Mouse (Mus musculus) neural tube, embryonic 11.5 days (tissue): Measurements from ENCODE around the gene Atp6v1g1. TPM values are rescaled to one million over a fixed set of nuclear protein-coding genes. Genes with fewer than 3 reads are reported as not detected.

ENCODE experiments used
- ATAC-seq: fragments of 200-750 bp; cut with Nextera tagmentation; 2 replicates; pipeline ENCODE4 v1.8.0; 2017; ENCODE audit warnings: moderate number of reproducible peaks, mild to moderate bottlenecking, moderate TSS enrichment, moderate library complexity; ENCODE audit not compliant: insufficient read depth, low FRiP score, low TSS enrichment
- DNase-seq: peaks from one replicate; pipeline ENCODE4 v3.0.0-alpha.2; 2015; ENCODE audit warnings: low spot score
- H3K27ac ChIP-seq: fragments of 300-500 bp; sonication (generic); 2 replicates; pipeline ENCODE4 v1.5.1; 2014; ENCODE audit warnings: low read depth, mild to moderate bottlenecking, low read length
- H3K27me3 ChIP-seq: fragments of 300-500 bp; sonication (generic); 2 replicates; pipeline ENCODE4 v1.6.1; 2014; ENCODE audit warnings: mild to moderate bottlenecking, low read length, mixed read lengths; ENCODE audit not compliant: control insufficient read depth, insufficient read depth
- H3K36me3 ChIP-seq: fragments of 300-500 bp; sonication (generic); 2 replicates; pipeline ENCODE4 v1.6.1; 2014; ENCODE audit warnings: mild to moderate bottlenecking, low read length, moderate library complexity, mixed read lengths; ENCODE audit not compliant: control insufficient read depth, insufficient read depth
- H3K4me1 ChIP-seq: fragments of 300-500 bp; sonication (generic); 2 replicates; pipeline ENCODE4 v1.6.1; 2014; ENCODE audit warnings: low read length, mixed read lengths; ENCODE audit not compliant: control insufficient read depth, insufficient read depth
- H3K4me2 ChIP-seq: fragments of 300-500 bp; sonication (generic); 2 replicates; pipeline ENCODE4 v1.6.1; 2014; ENCODE audit warnings: low read depth, mild to moderate bottlenecking, moderate library complexity
- H3K4me3 ChIP-seq: fragments of 300-500 bp; sonication (generic); 2 replicates; pipeline ENCODE4 v1.5.1; 2014; ENCODE audit warnings: low read depth, low read length
- H3K9ac ChIP-seq: fragments of 300-500 bp; sonication (generic); 2 replicates; pipeline ENCODE4 v1.6.1; 2014; ENCODE audit warnings: mild to moderate bottlenecking, low read length
- H3K9me3 ChIP-seq: fragments of 300-500 bp; sonication (generic); 2 replicates; pipeline ENCODE4 v1.6.1; 2016; ENCODE audit warnings: low read length; ENCODE audit not compliant: control insufficient read depth
- WGBS: fragments of 180-500 bp; shearing (Covaris S2); extraction: QIAGEN DNeasy Blood & Tissue Kit; methylation state at CpG from one replicate; pipeline ENCODE4 v1.1.7; 2014; 5-methylcytosine and 5-hydroxymethylcytosine counted together
- polyA plus RNA-seq: library from polyadenylated mRNA; unstranded; fragments of >200 nt; fragmentation: Nextera tagmentation; extraction: Ambion mirVana; gene quantifications from 2 replicates; pipeline ENCODE4 v1.2.1, GENCODE M21; 2014

Atp6v1g1 gene
- polyA plus RNA-seq, 1 experiment from 2014 or later, result 403 TPM

GRCm38 (mm10) chr4:63508232-63508631 lies 36.3 kb upstream of the Atp6v1g1 start:
- Histone ChIP-seq H3K4me3 (no peak overlapping the region), H3K9me3 (no peaks in the 10 kb centered on the region), H3K4me2 (no peak overlapping the region), H3K4me1 (no peaks in the 10 kb centered on the region), H3K27ac (no peak overlapping the region), H3K9ac (no peak overlapping the region), H3K27me3 (no peaks in the 10 kb centered on the region), H3K36me3 (no peaks in the 10 kb centered on the region)
- DNase-seq, result peak; percentile 77
- WGBS, result 23% methylated on average over 4 of the region's 4 CpGs
- ATAC-seq, result no peak

GRCm38 (mm10) chr4:63512921-63513320 lies 31.7 kb upstream of the Atp6v1g1 start:
- DNase-seq (no peak), ATAC-seq (no peak)
- H3K4me3 ChIP-seq, result no peak overlapping the region
- H3K4me2 ChIP-seq, result no peak overlapping the region
- WGBS, result 82% methylated on average over 2 of the region's 2 CpGs
- H3K9ac ChIP-seq, result no peak overlapping the region
- no peaks in the 10 kb centered on the region for H3K27me3 ChIP-seq
- H3K4me1 ChIP-seq, result no peaks in the 10 kb centered on the region
- no peaks in the 10 kb centered on the region for H3K36me3 ChIP-seq
- no peaks in the 10 kb centered on the region for H3K9me3 ChIP-seq
- H3K27ac ChIP-seq, result no peak overlapping the region

DNA sequence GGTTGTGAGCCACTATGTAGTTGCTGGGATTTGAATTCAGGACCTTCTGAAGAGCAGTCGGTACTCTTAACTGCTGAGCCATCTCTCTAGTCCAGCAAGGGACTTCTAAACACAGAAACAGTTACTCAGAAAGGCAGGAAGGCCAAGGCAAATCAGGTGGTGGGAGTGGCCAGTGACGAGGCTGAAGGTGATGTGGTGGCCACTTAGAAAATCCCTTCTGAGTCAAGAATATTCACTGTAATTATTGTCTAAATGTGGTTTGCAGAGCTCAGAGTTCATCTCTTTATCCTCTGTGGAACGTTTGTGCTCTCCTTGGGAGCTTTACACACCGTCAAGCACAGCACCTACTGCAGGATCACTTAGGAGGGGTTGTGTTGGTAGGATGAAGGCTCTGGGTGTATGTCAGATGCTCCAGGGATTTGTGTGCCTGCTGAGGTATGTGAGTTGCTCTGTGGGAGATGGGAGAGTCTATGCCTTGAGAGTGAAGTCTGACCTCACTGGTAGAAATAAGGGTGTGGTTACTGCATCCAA lies 30.1 kb upstream of the Atp6v1g1 start:
- no peak overlapping the region for H3K4me2 ChIP-seq
- DNase-seq, result no peak
- WGBS, result 73% methylated on average over 4 of the region's 4 CpGs
- no peak overlapping the region for H3K27ac ChIP-seq
- no peaks in the 10 kb centered on the region for H3K9me3 ChIP-seq
- H3K4me1 ChIP-seq, result no peaks in the 10 kb centered on the region
- no peak overlapping the region for H3K9ac ChIP-seq
- no peak for ATAC-seq
- H3K27me3 ChIP-seq, result no peaks in the 10 kb centered on the region
- H3K36me3 ChIP-seq, result no peaks in the 10 kb centered on the region
- no peak overlapping the region for H3K4me3 ChIP-seq

- ATAC-seq (no peak), DNase-seq (no peak)
- Histone ChIP-seq H3K9ac (no peak overlapping the region), H3K27me3 (no peaks in the 10 kb centered on the region), H3K27ac (no peak overlapping the region), H3K9me3 (no peaks in the 10 kb centered on the region), H3K4me1 (no peaks in the 10 kb centered on the region), H3K4me3 (no peak overlapping the region), H3K36me3 (no peaks in the 10 kb centered on the region), H3K4me2 (no peak overlapping the region)
- 89% methylated on average over 5 of the region's 5 CpGs for WGBS
Measured at GRCm38 (mm10) chr4:63515021-63515420, 29.6 kb upstream of the Atp6v1g1 start.

DNA sequence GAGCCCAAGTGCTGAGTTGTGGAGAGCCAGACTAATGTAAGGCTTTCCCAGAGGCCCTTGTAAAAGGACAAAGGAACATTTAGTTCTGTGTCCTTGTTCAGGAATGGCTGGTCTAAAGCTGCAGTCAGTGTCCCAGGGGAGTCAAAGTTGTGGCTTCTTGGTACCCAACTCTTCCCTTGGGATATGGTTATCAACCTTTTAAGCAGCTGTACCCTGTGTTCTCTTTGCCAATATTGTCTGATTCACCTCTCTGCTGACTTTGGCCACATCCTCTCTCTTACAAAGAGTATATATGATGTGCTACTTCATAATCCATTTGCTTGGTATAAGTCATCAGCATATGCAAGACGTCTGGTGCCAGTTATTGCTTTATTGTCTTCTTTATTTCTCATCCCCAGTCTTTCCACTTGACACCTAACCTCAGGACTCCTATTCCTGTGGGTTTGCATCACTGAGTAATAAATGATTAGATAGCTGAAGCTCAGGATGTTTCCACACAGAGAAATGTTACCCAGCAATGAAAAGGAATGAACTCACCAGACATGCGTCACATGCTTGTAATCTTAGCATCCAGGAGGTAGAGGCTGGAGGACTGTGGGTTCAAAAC lies 22.7 kb upstream of the Atp6v1g1 start:
- H3K4me3 ChIP-seq, result no peak overlapping the region
- DNase-seq (no peak), ATAC-seq (no peak)
- H3K9me3 ChIP-seq, result no peaks in the 10 kb centered on the region
- no peaks in the 10 kb centered on the region for H3K27me3 ChIP-seq
- no peak overlapping the region for H3K9ac ChIP-seq
- H3K27ac ChIP-seq, result no peak overlapping the region
- no peak overlapping the region for H3K4me2 ChIP-seq
- H3K4me1 ChIP-seq, result no peaks in the 10 kb centered on the region
- no peaks in the 10 kb centered on the region for H3K36me3 ChIP-seq
- 79% methylated on average over 2 of the region's 2 CpGs for WGBS

DNA sequence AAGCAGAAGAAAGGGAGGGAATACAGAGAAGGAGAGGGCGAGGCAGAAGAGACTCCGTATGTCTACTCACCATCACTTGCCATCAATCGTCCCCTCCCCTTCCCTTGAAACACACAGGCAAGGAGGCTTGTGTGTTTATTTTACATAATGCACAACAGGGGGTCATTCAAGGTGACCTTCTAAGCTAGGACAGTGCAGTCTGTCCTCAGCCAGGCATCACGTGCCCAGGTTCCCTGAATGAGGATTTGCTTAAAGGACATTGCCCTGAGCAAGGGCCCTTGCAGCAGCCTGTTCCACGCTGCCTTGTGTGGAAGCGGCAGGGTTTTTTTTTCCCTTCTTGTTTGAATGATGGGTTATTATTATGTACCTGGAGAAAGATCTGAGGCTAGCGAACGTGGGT lies 19.1 kb upstream of the Atp6v1g1 start:
- Histone ChIP-seq H3K36me3 (no peaks in the 10 kb centered on the region), H3K4me1 (no peaks in the 10 kb centered on the region), H3K9ac (no peak overlapping the region), H3K27me3 (no peaks in the 10 kb centered on the region), H3K9me3 (no peaks in the 10 kb centered on the region), H3K4me3 (no peak overlapping the region), H3K27ac (no peak overlapping the region), H3K4me2 (no peak overlapping the region)
- ATAC-seq, result no peak
- no peak for DNase-seq
- 83% methylated on average over 8 of the region's 8 CpGs for WGBS

GRCm38 (mm10) chr4:63528946-63529345 lies 15.6 kb upstream of the Atp6v1g1 start:
- Histone ChIP-seq H3K9ac (no peak overlapping the region), H3K36me3 (no peaks in the 10 kb centered on the region), H3K27ac (no peak overlapping the region), H3K4me2 (no peak overlapping the region), H3K27me3 (no peaks in the 10 kb centered on the region), H3K4me1 (no peaks in the 10 kb centered on the region), H3K9me3 (no peaks in the 10 kb centered on the region), H3K4me3 (no peak overlapping the region)
- WGBS, result 79% methylated on average over 6 of the region's 6 CpGs
- no peak for DNase-seq
- no peak for ATAC-seq

GRCm38 (mm10) chr4:63530409-63530808 lies 14.2 kb upstream of the Atp6v1g1 start:
- no peaks in the 10 kb centered on the region for H3K27me3 ChIP-seq
- H3K4me3 ChIP-seq, result no peak overlapping the region
- no peak overlapping the region for H3K27ac ChIP-seq
- ATAC-seq (no peak), DNase-seq (no peak)
- no peaks in the 10 kb centered on the region for H3K9me3 ChIP-seq
- no peak overlapping the region for H3K4me2 ChIP-seq
- H3K4me1 ChIP-seq, result no peaks in the 10 kb centered on the region
- H3K36me3 ChIP-seq, result no peaks in the 10 kb centered on the region
- 81% methylated on average over 7 of the region's 7 CpGs for WGBS
- H3K9ac ChIP-seq, result no peak overlapping the region

GRCm38 (mm10) chr4:63537602-63538001 lies 7.0 kb upstream of the Atp6v1g1 start:
- Histone ChIP-seq H3K9ac (no peak overlapping the region), H3K27ac (no peak overlapping the region), H3K4me2 (no peak overlapping the region), H3K9me3 (no peaks in the 10 kb centered on the region), H3K36me3 (no peaks in the 10 kb centered on the region), H3K4me3 (no peak overlapping the region), H3K27me3 (no peaks in the 10 kb centered on the region), H3K4me1 (no peaks in the 10 kb centered on the region)
- ATAC-seq, result no peak
- WGBS, result 82% methylated on average over 4 of the region's 4 CpGs
- no peak for DNase-seq
